Mouse (Mus musculus): ENCODE results near the gene Prmt3. TPM values are rescaled to one million over a fixed set of nuclear protein-coding genes. Genes with fewer than 3 reads are reported as not detected.

The Prmt3 gene
- total RNA-seq, 2 experiments from 2014 or later, result 32.6 to 33.9 TPM

- no peak for DNase-seq (ENCODE audit: low spot score in 2 of 2)
- intact Hi-C loops (cut with DNase I), result no loop called here
Observed at GRCm38 (mm10) chr7:49902003-49902552, 123.9 kb downstream of the Prmt3 start.

DNA sequence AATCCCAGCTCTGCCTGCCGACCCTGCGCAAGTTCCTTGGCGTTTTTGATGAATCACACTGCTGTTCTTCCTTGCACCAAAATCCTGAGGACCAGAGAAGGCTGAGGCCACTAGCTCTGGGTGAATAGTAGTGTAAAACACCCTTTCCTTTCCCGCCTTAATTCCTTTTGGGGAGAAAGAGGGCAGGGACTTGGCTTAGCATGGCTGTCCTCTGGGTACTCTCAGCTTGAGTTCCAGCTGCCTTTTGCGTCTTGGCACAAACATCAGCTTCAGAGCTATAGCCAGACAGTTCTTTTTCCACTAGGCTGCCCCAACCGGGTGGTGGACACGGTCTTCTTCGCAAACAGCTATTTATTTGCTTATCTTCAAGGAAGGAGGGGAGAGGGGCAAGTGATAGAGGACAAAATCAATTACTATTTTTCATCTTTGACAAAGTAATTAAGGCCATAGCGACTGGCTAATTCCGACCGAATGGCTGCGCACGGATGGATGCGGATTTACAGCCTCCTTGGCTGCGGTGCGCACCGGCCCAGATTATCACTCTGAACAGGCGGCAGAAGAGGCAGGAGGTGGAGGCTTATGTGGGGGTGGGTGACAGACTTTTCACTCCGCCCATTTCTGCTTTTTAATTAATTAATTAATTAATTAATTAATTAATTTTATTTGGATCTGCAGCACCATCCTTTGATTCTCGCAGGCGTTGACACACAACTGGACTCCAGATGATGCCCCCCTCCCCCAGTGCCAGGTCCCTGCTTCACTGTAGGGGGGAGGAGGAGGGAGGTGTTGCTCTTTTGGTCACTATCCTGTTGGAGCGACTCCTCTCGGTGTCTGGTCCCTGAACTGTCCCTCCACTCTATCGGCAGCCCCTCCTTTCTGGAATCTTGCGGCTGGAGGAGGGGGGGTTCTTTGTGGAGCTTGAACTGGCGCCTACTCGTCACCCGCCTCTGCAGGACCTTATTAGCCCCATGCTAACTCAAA, 129.3 kb downstream of the Prmt3 start:
- DNase-seq (ENCODE audit: low spot score in 2 of 2), result no peak
- intact Hi-C loops (cut with DNase I), result no loop called here

Other genes starting within 250 kb of the Prmt3 start
- gene Dbx1, start 141.5 kb upstream of the Prmt3 start, total RNA-seq (2021), result not detected
- 1 to 10 TPM; 8.5 to 8.9 TPM for gene Htatip2, start 19.2 kb upstream of the Prmt3 start, total RNA-seq (2021)
- under 1 TPM; 0.04 to 0.18 TPM for gene Slc6a5, start 131.8 kb downstream of the Prmt3 start, total RNA-seq (2021)
- gene Nell1, start 196.5 kb downstream of the Prmt3 start, total RNA-seq (2021), result 10 to 100 TPM; 44.4 to 46.9 TPM